Mouse (Mus musculus) right cerebral cortex, postnatal 10 days (tissue): ENCODE data around the gene Tmem161b.
"Not testable (repeated sequence)": the region's sequence is repeated elsewhere in the genome, so short reads cannot be mapped to it uniquely, and the experiment has no call there.

ENCODE experiments used
- DNase-seq, 2 experiments: peaks; one replicate each; pipeline ENCODE4 v3.0.0; 2021; ENCODE audit warnings: low spot score in 2 of 2

The Tmem161b gene

GRCm38 (mm10) chr13:84221820-84222681 lies at the start of gene Tmem161b:
TSS of gene Tmem161b (plus strand) at chr13:84222296.
- DNase-seq = peak; percentile 94

GRCm38 (mm10) chr13:84185835-84186234 lies 36.3 kb upstream of the Tmem161b start:
- not testable (repeated sequence) for DNase-seq

GRCm38 (mm10) chr13:84192723-84193122 lies 29.4 kb upstream of the Tmem161b start:
- DNase-seq = no peak

- no peak for DNase-seq
Measured at GRCm38 (mm10) chr13:84222682-84222992, 541 bp downstream of the Tmem161b start.

- no peak for DNase-seq
Measured at GRCm38 (mm10) chr13:84223018-84223417, 922 bp downstream of the Tmem161b start.

GRCm38 (mm10) chr13:84234019-84234418 lies 11.9 kb downstream of the Tmem161b start:
- DNase-seq = no peak

- DNase-seq = no peak
Measured at GRCm38 (mm10) chr13:84236768-84237167, 14.7 kb downstream of the Tmem161b start.

DNA sequence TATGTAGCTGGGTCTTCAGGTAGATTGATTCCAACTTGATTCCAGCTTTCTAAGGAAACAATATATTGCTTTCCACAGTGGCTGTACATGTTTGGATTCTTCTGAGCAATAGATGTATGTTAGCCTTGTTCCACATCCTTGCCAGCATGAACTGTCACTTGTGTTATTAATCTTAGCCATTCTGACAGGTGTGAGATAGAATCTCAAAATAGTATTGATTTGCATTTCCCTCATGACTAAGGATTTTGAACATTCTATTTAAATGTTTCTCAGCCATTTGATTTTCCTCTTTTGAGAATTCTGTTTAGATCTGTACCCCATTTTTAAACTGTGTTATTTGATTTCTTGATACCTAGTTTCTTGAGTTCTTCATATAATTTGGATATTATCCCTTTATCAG lies 16.1 kb downstream of the Tmem161b start:
- no peak for DNase-seq

DNA sequence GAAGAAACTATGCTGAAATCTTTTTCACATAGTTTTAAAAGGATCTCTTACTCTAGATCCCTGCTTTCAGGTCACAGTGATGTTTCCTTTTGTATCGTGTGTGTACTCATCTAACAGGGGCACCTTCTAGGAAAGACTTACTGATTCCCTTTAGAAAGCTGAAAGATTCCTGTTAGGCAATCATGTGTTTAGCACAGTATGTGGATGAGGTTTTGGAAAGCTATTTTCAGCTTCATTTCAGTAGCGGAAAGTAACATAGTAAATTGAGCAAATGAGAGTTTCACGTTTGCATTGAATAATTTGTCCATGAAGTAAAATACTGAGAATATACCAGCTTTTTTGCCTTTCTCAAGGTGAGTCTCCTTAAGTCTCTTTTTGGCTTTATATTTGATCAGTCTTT lies 26.0 kb downstream of the Tmem161b start:
- no peak for DNase-seq

GRCm38 (mm10) chr13:84251295-84251694 lies 29.2 kb downstream of the Tmem161b start:
- DNase-seq = no peak

- DNase-seq = no peak
Measured at GRCm38 (mm10) chr13:84255047-84255446, 33.0 kb downstream of the Tmem161b start.

DNA sequence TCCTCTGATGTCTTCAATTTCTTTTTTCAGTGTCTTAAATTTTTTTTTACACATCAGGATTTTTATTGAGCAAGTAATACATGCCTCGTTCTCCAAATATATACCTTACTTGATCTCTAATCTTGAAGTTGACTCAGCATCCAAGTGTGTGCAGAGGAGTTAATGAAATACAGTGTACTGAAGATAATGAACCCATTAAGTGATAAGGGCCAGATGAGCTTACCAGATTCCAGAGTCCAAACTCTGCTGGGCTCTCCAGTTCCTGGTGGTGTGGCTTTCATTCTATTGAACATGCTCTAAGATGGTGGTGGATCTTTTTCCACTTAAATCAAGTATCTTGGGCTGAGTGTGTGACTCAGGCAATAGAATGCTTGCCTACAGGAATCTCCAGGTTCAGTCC lies 42.3 kb downstream of the Tmem161b start:
- DNase-seq = not testable (repeated sequence)

DNA sequence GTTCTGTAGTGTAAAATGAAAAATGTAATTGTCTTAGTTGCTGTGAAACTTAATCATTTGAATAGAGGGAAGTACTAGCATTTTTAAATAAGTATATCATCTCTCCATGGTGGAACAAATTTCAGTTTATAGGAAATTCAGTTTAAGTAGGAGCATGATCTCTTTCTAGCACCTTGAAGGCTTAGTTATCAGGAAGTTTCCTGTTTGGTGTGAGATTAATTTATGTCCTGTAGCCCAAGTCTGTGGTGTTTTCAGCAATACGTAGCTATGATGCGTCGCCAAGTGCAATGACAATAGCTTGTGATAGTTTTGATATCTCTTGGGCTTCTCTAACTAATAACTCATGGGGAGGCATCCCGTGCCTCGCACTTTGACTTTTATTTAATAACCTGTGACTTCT lies 54.1 kb downstream of the Tmem161b start:
- DNase-seq = no peak

- DNase-seq = no peak
Measured at GRCm38 (mm10) chr13:84280352-84280751, 58.3 kb downstream of the Tmem161b start.

GRCm38 (mm10) chr13:84282966-84283365 lies 60.9 kb downstream of the Tmem161b start:
- no peak for DNase-seq

GRCm38 (mm10) chr13:84284764-84285558 lies 62.9 kb downstream of the Tmem161b start:
- no peak for DNase-seq

DNA sequence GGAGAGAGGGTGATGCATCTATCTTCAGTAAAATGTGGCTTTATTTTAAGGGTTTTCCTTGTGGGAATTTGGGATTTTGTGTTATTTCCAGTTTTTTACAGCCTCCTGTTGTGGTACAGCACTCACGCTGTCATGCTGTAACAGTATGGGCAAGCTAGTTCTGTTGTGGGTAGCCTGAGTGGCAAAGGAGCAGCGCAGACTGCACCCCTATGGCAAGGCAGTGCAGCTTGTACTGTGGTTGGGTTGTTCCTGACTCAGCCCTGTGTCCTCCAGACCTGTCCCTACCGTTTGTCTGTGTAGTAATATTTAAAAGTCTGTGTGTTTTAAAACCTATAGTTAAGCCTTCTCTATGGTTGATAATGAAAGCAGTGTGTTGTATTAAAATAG lies 63.5 kb downstream of the Tmem161b start:
- DNase-seq = no peak

DNA sequence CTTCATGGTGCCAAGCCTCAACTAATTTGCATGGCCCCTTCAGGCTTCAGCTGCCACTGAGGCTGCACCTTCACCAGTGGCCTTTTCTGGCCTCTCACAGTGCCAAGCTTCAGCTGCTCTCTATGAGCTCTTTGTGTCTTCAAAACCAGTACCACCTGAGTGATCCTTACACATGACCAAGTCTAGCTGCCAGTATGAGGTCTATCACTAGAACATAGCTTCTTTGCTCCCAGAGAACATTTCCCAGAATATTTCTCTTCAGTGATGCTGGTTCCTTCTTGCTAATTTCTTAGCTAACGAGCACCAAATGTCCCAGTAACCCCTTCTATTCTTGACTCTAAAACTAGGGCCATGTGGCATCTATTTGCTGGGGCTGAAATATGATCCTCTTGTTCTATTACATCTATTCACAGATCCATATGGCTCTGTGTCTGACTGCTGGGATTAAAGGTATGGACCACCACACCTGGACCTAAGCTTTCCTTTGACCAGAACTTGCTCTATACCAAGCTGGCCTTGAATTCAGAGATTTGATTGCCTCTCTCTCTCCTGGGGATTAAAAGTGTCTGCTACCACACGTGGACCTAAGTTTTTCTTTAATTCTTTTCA lies 77.5 kb downstream of the Tmem161b start:
- no peak for DNase-seq

DNA sequence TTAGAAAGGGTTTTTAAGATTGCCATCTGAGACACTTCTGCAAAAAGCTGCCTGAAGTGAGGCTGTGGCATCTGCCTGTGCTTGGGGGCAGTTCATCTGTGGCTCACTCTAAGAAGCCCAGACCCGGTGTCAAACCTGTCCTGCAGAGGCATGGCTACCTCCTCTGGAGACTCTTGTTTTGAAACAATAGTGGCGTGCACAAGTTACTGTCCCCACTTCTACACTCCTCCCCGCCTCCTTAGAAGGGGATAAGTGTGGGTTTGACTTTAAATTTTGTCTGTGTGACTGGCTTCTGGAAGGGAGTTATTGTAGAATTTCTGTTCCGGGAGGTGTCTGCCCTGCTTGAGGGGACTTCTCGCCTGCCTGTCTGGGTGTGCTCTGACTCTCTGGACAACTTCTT lies 121.2 kb downstream of the Tmem161b start:
- DNase-seq = peak in 1 of 2 experiments; percentile 26

- peak in 1 of 2 experiments; percentile 33 for DNase-seq
Measured at GRCm38 (mm10) chr13:84343691-84344495, 121.8 kb downstream of the Tmem161b start.

GRCm38 (mm10) chr13:84344711-84345110 lies 122.6 kb downstream of the Tmem161b start:
- peak in 1 of 2 experiments; percentile 42 for DNase-seq

DNA sequence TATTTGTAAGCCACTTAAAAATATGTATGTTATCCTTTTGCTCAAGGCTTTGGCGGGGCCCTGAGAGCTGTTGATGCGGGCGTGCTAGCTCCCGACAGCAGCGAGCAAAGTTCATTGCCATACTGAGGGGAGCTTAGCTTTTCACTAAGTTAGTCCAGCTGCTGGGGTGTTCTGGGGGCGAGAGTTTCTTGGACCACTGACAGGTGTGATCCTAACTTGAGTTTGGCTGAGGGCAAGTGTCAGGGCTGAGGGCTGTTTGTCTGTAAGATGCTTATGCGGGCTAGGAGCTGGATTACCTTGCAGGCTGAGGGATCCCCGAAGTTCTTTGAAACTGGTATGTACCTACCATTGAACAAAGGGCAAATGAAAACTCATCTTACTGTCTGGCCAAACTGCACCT lies 123.0 kb downstream of the Tmem161b start:
- DNase-seq = peak; percentile 46 to 53
